Mouse (Mus musculus): ENCODE data around the gene Rab26.

Gene Rab26

GRCm38 (mm10) chr17:24534160-24534718 is at the start of gene Rab26:
Gene Rab26, minus strand, starts transcription at chr17:24534210.
- DNase-seq (ENCODE audit: low read depth in 2 of 2, low spot score in 2 of 2), result no peak

- no peak for DNase-seq (ENCODE audit: low read depth in 2 of 2, low spot score in 2 of 2)
Measured at GRCm38 (mm10) chr17:24580287-24580686, 46.3 kb upstream of the Rab26 start.

GRCm38 (mm10) chr17:24579532-24579931 is 45.5 kb upstream of the Rab26 start:
- no peak for DNase-seq (ENCODE audit: low read depth in 2 of 2, low spot score in 2 of 2)

- no peak for DNase-seq (ENCODE audit: low read depth in 2 of 2, low spot score in 2 of 2)
Measured at GRCm38 (mm10) chr17:24573811-24574210, 39.8 kb upstream of the Rab26 start.

GRCm38 (mm10) chr17:24572651-24573245 is 38.7 kb upstream of the Rab26 start:
- no peak for DNase-seq (ENCODE audit: low read depth in 2 of 2, low spot score in 2 of 2)

GRCm38 (mm10) chr17:24569837-24570236 is 35.8 kb upstream of the Rab26 start:
- DNase-seq (ENCODE audit: low read depth in 2 of 2, low spot score in 2 of 2), result no peak

- no peak for DNase-seq (ENCODE audit: low read depth in 2 of 2, low spot score in 2 of 2)
Measured at GRCm38 (mm10) chr17:24567034-24567779, 33.2 kb upstream of the Rab26 start.

GRCm38 (mm10) chr17:24565792-24566191 is 31.8 kb upstream of the Rab26 start:
- no peak for DNase-seq (ENCODE audit: low read depth in 2 of 2, low spot score in 2 of 2)

GRCm38 (mm10) chr17:24565092-24565491 is 31.1 kb upstream of the Rab26 start:
- no peak for DNase-seq (ENCODE audit: low read depth in 2 of 2, low spot score in 2 of 2)

- DNase-seq (ENCODE audit: low read depth in 2 of 2, low spot score in 2 of 2), result no peak
Measured at GRCm38 (mm10) chr17:24564422-24564821, 30.4 kb upstream of the Rab26 start.

- DNase-seq (ENCODE audit: low read depth in 2 of 2, low spot score in 2 of 2), result no peak
Measured at GRCm38 (mm10) chr17:24563638-24564037, 29.6 kb upstream of the Rab26 start.

GRCm38 (mm10) chr17:24561592-24561991 is 27.6 kb upstream of the Rab26 start:
- DNase-seq (ENCODE audit: low read depth in 2 of 2, low spot score in 2 of 2), result no peak

- DNase-seq (ENCODE audit: low read depth in 2 of 2, low spot score in 2 of 2), result no peak
Measured at GRCm38 (mm10) chr17:24560301-24561028, 26.5 kb upstream of the Rab26 start.

GRCm38 (mm10) chr17:24559146-24559545 is 25.1 kb upstream of the Rab26 start:
- DNase-seq (ENCODE audit: low read depth in 2 of 2, low spot score in 2 of 2), result no peak

- DNase-seq (ENCODE audit: low read depth in 2 of 2, low spot score in 2 of 2), result no peak
Measured at GRCm38 (mm10) chr17:24558600-24559099, 24.6 kb upstream of the Rab26 start.

- no peak for DNase-seq (ENCODE audit: low read depth in 2 of 2, low spot score in 2 of 2)
Measured at GRCm38 (mm10) chr17:24557091-24557490, 23.1 kb upstream of the Rab26 start.

- DNase-seq (ENCODE audit: low read depth in 2 of 2, low spot score in 2 of 2), result no peak
Measured at GRCm38 (mm10) chr17:24551050-24551444, 17.0 kb upstream of the Rab26 start.

- DNase-seq (ENCODE audit: low read depth in 2 of 2, low spot score in 2 of 2), result no peak
Measured at GRCm38 (mm10) chr17:24550416-24551049, 16.5 kb upstream of the Rab26 start.

- peak; percentile 98 to 99 for DNase-seq (ENCODE audit: low read depth in 2 of 2, low spot score in 2 of 2)
Measured at GRCm38 (mm10) chr17:24549618-24550415, 15.8 kb upstream of the Rab26 start, which contains the start of gene Pkd1. Gene Pkd1, plus strand, starts transcription at chr17:24549834.

- peak; percentile 27 to 35 for DNase-seq (ENCODE audit: low read depth in 2 of 2, low spot score in 2 of 2)
Measured at GRCm38 (mm10) chr17:24548921-24549617, 15.1 kb upstream of the Rab26 start.

Measured in CD8-positive naive resting alpha-beta T cell, adult 2 months (primary cell).